10 mouse cellular contexts compared by ENCODE assay signal in the genomic region with DNA sequence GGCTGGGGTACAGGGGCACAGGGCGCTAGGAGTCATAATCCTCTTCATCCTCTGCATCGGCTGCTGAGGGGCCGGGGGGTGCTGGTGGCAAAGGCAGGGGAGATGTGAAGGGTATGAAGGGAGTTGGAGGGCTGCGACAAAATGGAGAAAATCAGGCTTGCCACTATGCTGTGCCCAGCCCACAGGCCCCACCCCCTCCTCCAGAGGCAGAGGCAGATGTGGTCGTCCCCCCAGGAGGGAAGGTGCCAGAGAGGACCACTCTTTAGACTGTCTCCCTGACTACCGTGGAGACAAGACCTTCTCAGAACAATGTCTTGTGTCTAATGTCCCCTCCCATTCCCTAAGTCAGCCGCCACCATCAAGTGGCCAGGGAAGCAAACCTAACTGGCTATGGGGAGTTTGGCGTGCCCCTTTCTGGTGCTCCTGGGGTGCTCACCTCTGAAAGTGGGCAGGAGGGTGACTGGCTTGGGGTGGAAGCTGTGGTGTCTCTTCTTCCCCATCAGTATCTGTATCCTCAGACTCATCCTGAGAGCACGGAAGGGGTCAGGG. TPM values are rescaled to one million over a fixed set of nuclear protein-coding genes. Genes with fewer than 3 reads are reported as not detected.
DNase-seq lines count a peak whose midpoint lies in the region; ATAC-seq and TF ChIP-seq lines count a peak whose summit lies in the region.
"Had no signal": no experiment of that assay in that cellular context is flagged by ENCODE, and none has a peak within 500 bp of the region (broad histone marks: within the 10 kb centered on the region; RNA-seq: fewer than 3 reads in every experiment).

No protein-coding gene starts in this region.

- peaks cover 34% of the 10 kb centered on the region for H3K36me3 ChIP-seq in heart, embryonic 15.5 days
- peaks cover 46% of the 10 kb centered on the region for H3K36me3 ChIP-seq in forebrain, postnatal 0 days (ENCODE audit: insufficient read depth)
- peaks cover 31% of the 10 kb centered on the region for H3K36me3 ChIP-seq in liver, postnatal 0 days (replicated peaks; ENCODE audit: insufficient read depth, low read length)

- no peaks in the 10 kb centered on the region for H3K27me3 ChIP-seq in heart, embryonic 15.5 days
- H3K27me3 ChIP-seq in forebrain, postnatal 0 days (ENCODE audit: insufficient read depth, low read length): no peaks in the 10 kb centered on the region
- H3K27me3 ChIP-seq in liver, postnatal 0 days (ENCODE audit: insufficient read depth, low read length): no peaks in the 10 kb centered on the region

- H3K27ac ChIP-seq in heart, embryonic 15.5 days: no peak overlapping the region
- no peak overlapping the region for H3K27ac ChIP-seq in brown adipose tissue, adult 24 weeks (replicated peaks; ENCODE audit: low read depth, low read length)
- H3K27ac ChIP-seq in forebrain, postnatal 0 days (ENCODE audit: low read depth, low read length): no peak overlapping the region
- H3K27ac ChIP-seq in liver, postnatal 0 days (ENCODE audit: low read depth): no peak overlapping the region

- ATAC-seq in heart, embryonic 15.5 days (replicated peaks; ENCODE audit: insufficient number of reproducible peaks, insufficient read depth, low FRiP score, low read depth): no peak
- no peak for ATAC-seq in forebrain, postnatal 0 days
- no peak for ATAC-seq in liver, postnatal 0 days
- ATAC-seq in monocyte, adult 5-6 weeks (replicated peaks; ENCODE audit: insufficient number of reproducible peaks, low FRiP score, low TSS enrichment, poor library complexity, severe bottlenecking): no peak
- ATAC-seq in frontal cortex, adult (ENCODE audit: low TSS enrichment): no peak

- peaks cover 30% of the 10 kb centered on the region for H3K4me1 ChIP-seq in heart, embryonic 15.5 days (replicated peaks)
- peaks cover 17% of the 10 kb centered on the region for H3K4me1 ChIP-seq in brown adipose tissue, adult 24 weeks (ENCODE audit: control insufficient read depth, insufficient read depth, insufficient read length, low read length)
- H3K4me1 ChIP-seq in forebrain, postnatal 0 days (ENCODE audit: insufficient read depth): peaks cover 8% of the 10 kb centered on the region; the same call in 1 of the 2 replicates
- H3K4me1 ChIP-seq in liver, postnatal 0 days (ENCODE audit: insufficient read depth): peaks cover 22% of the 10 kb centered on the region

- peak overlapping the region; percentile 83 for H3K4me3 ChIP-seq in heart, embryonic 15.5 days
- peak overlapping the region; percentile 76 for H3K4me3 ChIP-seq in brown adipose tissue, adult 24 weeks (ENCODE audit: insufficient read depth, low read depth, low read length)
- H3K4me3 ChIP-seq in forebrain, postnatal 0 days (ENCODE audit: low read depth, low read length): peak overlapping the region; percentile 58; the same call in 1 of the 2 replicates
- H3K4me3 ChIP-seq in liver, postnatal 0 days (ENCODE audit: low read depth, low read length): no peak overlapping the region

- no peak for DNase-seq in heart, postnatal 36 days
- DNase-seq in forebrain, postnatal 0 days: no peak
- DNase-seq in liver, postnatal 0 days: no peak
- DNase-seq in Muller cell, postnatal 12 days (ENCODE audit: inconsistent ontology term): no peak
- DNase-seq: right cerebral cortex, postnatal 14 days had no signal

- no peak for TF ChIP-seq EP300 in liver, postnatal 0 days (IDR thresholded peaks at IDR 0.05; ENCODE audit: low read depth)

- WGBS in heart, embryonic 15.5 days: 85% methylated on average over 9 of the region's 9 CpGs
- 79% methylated on average over 9 of the region's 9 CpGs for WGBS in forebrain, postnatal 0 days
- 84% methylated on average over 9 of the region's 9 CpGs for WGBS in liver, postnatal 0 days (ENCODE audit: insufficient replicate concordance)

- H3K4me2 ChIP-seq in heart, embryonic 15.5 days: peak overlapping the region; percentile 91
- H3K4me2 ChIP-seq in forebrain, postnatal 0 days (ENCODE audit: low read depth): peak overlapping the region; percentile 67
- no peak overlapping the region; the same call in 1 of the 2 replicates for H3K4me2 ChIP-seq in liver, postnatal 0 days (ENCODE audit: low read depth, low read length)

- H3K9ac ChIP-seq in heart, embryonic 15.5 days: no peak overlapping the region
- no peak overlapping the region; the same call in 1 of the 2 replicates for H3K9ac ChIP-seq in forebrain, postnatal 0 days
- peak overlapping the region; percentile 94; the same call in 1 of the 2 replicates for H3K9ac ChIP-seq in liver, postnatal 0 days (replicated peaks)

- no peak for TF ChIP-seq CTCF in forebrain, postnatal 0 days (IDR thresholded peaks at IDR 0.05; ENCODE audit: low read depth)
- TF ChIP-seq CTCF in liver, postnatal 0 days (IDR thresholded peaks at IDR 0.05; ENCODE audit: low read depth): no peak

- H3K9me3 ChIP-seq in heart, embryonic 15.5 days (replicated peaks): no peaks in the 10 kb centered on the region
- no peaks in the 10 kb centered on the region for H3K9me3 ChIP-seq in forebrain, postnatal 0 days (ENCODE audit: low read length)
- H3K9me3 ChIP-seq in liver, postnatal 0 days (ENCODE audit: low read length): no peaks in the 10 kb centered on the region

- intact Hi-C loops in heart, postnatal 36 days (cut with DNase I): loop anchor here (1.0 kb wide), 1 partner anchor 33 kb away; no protein-coding TSS in a partner anchor

RNA-seq across cellular contexts. Expression of a gene that starts 1.8 kb away (rescaled TPM):
- polyA plus RNA-seq in heart, embryonic 15.5 days (2015; fragmentation: Nextera tagmentation; extraction: Ambion mirVana): 205 and 220 TPM in 2 replicates
- 100 to 1,000 TPM; 297 to 319 TPM for total RNA-seq in heart, postnatal 36 days (2021)
- 293 and 410 TPM in 2 replicates for polyA plus RNA-seq in brown adipose tissue, adult 24 weeks (2012; ENCODE audit: insufficient read depth, insufficient read length, missing spikeins)
- 171 and 202 TPM in 2 replicates for total RNA-seq in forebrain, postnatal 0 days (2014; rRNA removed)
- 353 and 391 TPM in 2 replicates for polyA plus RNA-seq in forebrain, postnatal 0 days (2015; fragmentation: Nextera tagmentation; extraction: Ambion mirVana)
- 71.5 and 74.2 TPM in 2 replicates for polyA plus RNA-seq in liver, postnatal 0 days (2015; fragmentation: Nextera tagmentation; extraction: Ambion mirVana)
- 111 to 135 TPM (median 121 TPM) in 3 replicates for total RNA-seq in monocyte, adult 5-6 weeks (2017)

RNA-seq across cellular contexts. Expression of a gene that starts 2.0 kb away (rescaled TPM):
- 34.8 and 46.9 TPM in 2 replicates for polyA plus RNA-seq in heart, embryonic 15.5 days (2015; fragmentation: Nextera tagmentation; extraction: Ambion mirVana)
- total RNA-seq in heart, postnatal 36 days (2021): 10 to 100 TPM; 33.3 to 38.1 TPM
- polyA plus RNA-seq in brown adipose tissue, adult 24 weeks (2012; ENCODE audit: insufficient read depth, insufficient read length, missing spikeins): 23.8 and 27.1 TPM in 2 replicates
- total RNA-seq in forebrain, postnatal 0 days (2014; rRNA removed): 56.6 and 59.5 TPM in 2 replicates
- polyA plus RNA-seq in forebrain, postnatal 0 days (2015; fragmentation: Nextera tagmentation; extraction: Ambion mirVana): 72.5 and 72.7 TPM in 2 replicates
- polyA plus RNA-seq in liver, postnatal 0 days (2015; fragmentation: Nextera tagmentation; extraction: Ambion mirVana): 15.8 and 16.1 TPM in 2 replicates
- total RNA-seq in monocyte, adult 5-6 weeks (2017): 10.6 to 20.5 TPM (median 14.0 TPM) in 3 replicates

RNA-seq across cellular contexts. Expression of a gene that starts 20.6 kb away (rescaled TPM):
- polyA plus RNA-seq in heart, embryonic 15.5 days (2015; fragmentation: Nextera tagmentation; extraction: Ambion mirVana): 2.0 TPM in 2 replicates
- 1 to 10 TPM in 1 of 2 experiments, under 1 TPM in 1; 0.17 to 2.8 TPM for total RNA-seq in heart, postnatal 36 days (2021)
- not detected in 2 replicates for polyA plus RNA-seq in brown adipose tissue, adult 24 weeks (2012; ENCODE audit: insufficient read depth, insufficient read length, missing spikeins)
- total RNA-seq in forebrain, postnatal 0 days (2014; rRNA removed): 0.43 TPM in 1 of 2 replicates, not detected in the other
- polyA plus RNA-seq in forebrain, postnatal 0 days (2015; fragmentation: Nextera tagmentation; extraction: Ambion mirVana): 0.08 and 0.13 TPM in 2 replicates
- polyA plus RNA-seq in liver, postnatal 0 days (2015; fragmentation: Nextera tagmentation; extraction: Ambion mirVana): 0.14 TPM in 1 of 2 replicates, not detected in the other
- total RNA-seq in monocyte, adult 5-6 weeks (2017): not detected in 3 replicates
- total RNA-seq: left cerebral cortex, postnatal 4 days had no signal

RNA-seq across cellular contexts. Expression of a gene that starts 24.4 kb away (rescaled TPM):
- not detected in 2 replicates for polyA plus RNA-seq in heart, embryonic 15.5 days (2015; fragmentation: Nextera tagmentation; extraction: Ambion mirVana)
- not detected for total RNA-seq in heart, postnatal 36 days (2021)
- not detected in 2 replicates for polyA plus RNA-seq in brown adipose tissue, adult 24 weeks (2012; ENCODE audit: insufficient read depth, insufficient read length, missing spikeins)
- 0.19 TPM in 1 of 2 replicates, not detected in the other for total RNA-seq in forebrain, postnatal 0 days (2014; rRNA removed)
- not detected in 2 replicates for polyA plus RNA-seq in forebrain, postnatal 0 days (2015; fragmentation: Nextera tagmentation; extraction: Ambion mirVana)
- polyA plus RNA-seq in liver, postnatal 0 days (2015; fragmentation: Nextera tagmentation; extraction: Ambion mirVana): not detected in 2 replicates
- 0.49 to 2.6 TPM (median 2.0 TPM) in 3 replicates for total RNA-seq in monocyte, adult 5-6 weeks (2017)
- total RNA-seq: left cerebral cortex, postnatal 4 days had no signal

RNA-seq across cellular contexts. Expression of a gene that starts 34.5 kb away (rescaled TPM):
- polyA plus RNA-seq in heart, embryonic 15.5 days (2015; fragmentation: Nextera tagmentation; extraction: Ambion mirVana): 34.3 and 47.0 TPM in 2 replicates
- 10 to 100 TPM; 53.2 to 55.5 TPM for total RNA-seq in heart, postnatal 36 days (2021)
- 30.8 and 31.2 TPM in 2 replicates for polyA plus RNA-seq in brown adipose tissue, adult 24 weeks (2012; ENCODE audit: insufficient read depth, insufficient read length, missing spikeins)
- total RNA-seq in forebrain, postnatal 0 days (2014; rRNA removed): 49.2 and 55.1 TPM in 2 replicates
- 38.8 and 53.5 TPM in 2 replicates for polyA plus RNA-seq in forebrain, postnatal 0 days (2015; fragmentation: Nextera tagmentation; extraction: Ambion mirVana)
- 20.8 and 24.0 TPM in 2 replicates for polyA plus RNA-seq in liver, postnatal 0 days (2015; fragmentation: Nextera tagmentation; extraction: Ambion mirVana)
- 133 to 142 TPM (median 133 TPM) in 3 replicates for total RNA-seq in monocyte, adult 5-6 weeks (2017)
